Mouse (Mus musculus): ENCODE results near the gene Zfp362. TPM values are rescaled to one million over a fixed set of nuclear protein-coding genes. Genes with fewer than 3 reads are reported as not detected.

Gene Zfp362
- total and polyA plus RNA-seq, 3 experiments = 9.7 to 70.1 (median 16.1) TPM

- peaks cover 71 to 87% of the 10 kb centered on the region in 2 experiments for H3K36me3 ChIP-seq (replicated peaks in 1 of 2; ENCODE audit: control insufficient read depth in 1 of 2, insufficient read depth in 1 of 2, low read length in 1 of 2)
- dilution Hi-C loops (cut with MboI; ENCODE audit: extremely low pct_ligation_motif_present, extremely low pct_unique_long_range_greater_than_20kb, low sequenced_read_pairs) (no loop called here), in situ Hi-C loops (cut with MboI; ENCODE audit: low pct_ligation_motif_present, low pct_unique_long_range_greater_than_20kb, low sequenced_read_pairs) (no loop called here)
Measured at GRCm38 (mm10) chr4:128745160-128745559, 60.7 kb downstream of the Zfp362 start.

GRCm38 (mm10) chr4:128743031-128743626 is 62.7 kb downstream of the Zfp362 start:
- TF ChIP-seq ZNF384 (IDR thresholded peaks at IDR 0.05; ENCODE audit: low read depth, low read length) (no peak), CTCF (conservative IDR thresholded peaks at IDR 0.05 in 1 of 2, IDR thresholded peaks at IDR 0.05 in 1 of 2; ENCODE audit: low read depth in 2 of 2, low read length in 2 of 2) (no peak), JUND (conservative IDR thresholded peaks at IDR 0.05; ENCODE audit: low read depth, low read length) (no peak), MYC (IDR thresholded peaks at IDR 0.05; ENCODE audit: low read depth, low read length) (no peak), GABPA (IDR thresholded peaks at IDR 0.05; ENCODE audit: insufficient replicate concordance, low read depth, low read length) (no peak), MAX (IDR thresholded peaks at IDR 0.05; ENCODE audit: low read length) (no peak), KAT2A (IDR thresholded peaks at IDR 0.05; ENCODE audit: insufficient replicate concordance, low read length) (no peak), MXI1 (IDR thresholded peaks at IDR 0.05; ENCODE audit: low read depth, low read length) (no peak), BHLHE40 (IDR thresholded peaks at IDR 0.05; ENCODE audit: low read depth, low read length) (no peak), ZC3H11A (IDR thresholded peaks at IDR 0.05; ENCODE audit: low read depth, low read length) (no peak), NELFE (IDR thresholded peaks at IDR 0.05; ENCODE audit: low read depth, low read length) (no peak), PAX5 (IDR thresholded peaks at IDR 0.05; ENCODE audit: low read length) (no peak), USF2 (conservative IDR thresholded peaks at IDR 0.05; ENCODE audit: low read depth, low read length) (no peak), SIN3A (IDR thresholded peaks at IDR 0.05; ENCODE audit: low read length) (no peak), ELF1 (IDR thresholded peaks at IDR 0.05; ENCODE audit: low read depth, low read length) (no peak)
- in situ Hi-C loops (cut with MboI; ENCODE audit: low pct_ligation_motif_present, low pct_unique_long_range_greater_than_20kb, low sequenced_read_pairs) (no loop called here), dilution Hi-C loops (cut with MboI; ENCODE audit: extremely low pct_ligation_motif_present, extremely low pct_unique_long_range_greater_than_20kb, low sequenced_read_pairs) (no loop called here)
- Histone ChIP-seq H3K9ac (ENCODE audit: insufficient read depth, low read depth) (no peak overlapping the region), H3K4me3 (replicated peaks in 1 of 3; ENCODE audit: low read depth in 2 of 3, low read length in 2 of 3, poor library complexity in 1 of 3) (no peak overlapping the region), H3K36me3 (replicated peaks in 1 of 2; ENCODE audit: control insufficient read depth in 1 of 2, insufficient read depth in 1 of 2, low read length in 1 of 2) (peaks cover 53 to 69% of the 10 kb centered on the region in 2 experiments), H3K27ac (ENCODE audit: insufficient read depth, low read depth) (no peak overlapping the region), H3K27me3 (replicated peaks) (no peaks in the 10 kb centered on the region), H3K9me3 (replicated peaks; ENCODE audit: low read length) (no peaks in the 10 kb centered on the region), H3K4me2 (ENCODE audit: insufficient read depth, low read depth, poor library complexity, severe bottlenecking) (no peak overlapping the region), H3K79me2 (replicated peaks; ENCODE audit: control insufficient read depth, extremely low read depth, insufficient read depth, poor library complexity, severe bottlenecking) (peaks cover 9% of the 10 kb centered on the region; the same call in 1 of the 2 replicates), H3K4me1 (ENCODE audit: control insufficient read depth in 1 of 2, insufficient read depth in 2 of 2) (peaks cover 7 to 31% of the 10 kb centered on the region in 2 experiments; a peak in 2 of 4 replicates)
- no peak for DNase-seq (ENCODE audit: extremely low read depth)

More at GRCm38 (mm10) chr4:128745160-128745559, 60.7 kb downstream of the Zfp362 start:
- Histone ChIP-seq H3K27me3 (replicated peaks) (no peaks in the 10 kb centered on the region), H3K4me2 (ENCODE audit: insufficient read depth, low read depth, poor library complexity, severe bottlenecking) (no peak overlapping the region), H3K4me1 (ENCODE audit: control insufficient read depth in 1 of 2, insufficient read depth in 2 of 2) (peaks cover 4 to 37% of the 10 kb centered on the region in 2 experiments; a peak in 2 of 4 replicates), H3K79me2 (replicated peaks; ENCODE audit: control insufficient read depth, extremely low read depth, insufficient read depth, poor library complexity, severe bottlenecking) (peaks cover 3% of the 10 kb centered on the region; the same call in 1 of the 2 replicates), H3K27ac (ENCODE audit: insufficient read depth, low read depth) (no peak overlapping the region), H3K4me3 (replicated peaks in 1 of 3; ENCODE audit: low read depth in 2 of 3, low read length in 2 of 3, poor library complexity in 1 of 3) (no peak overlapping the region), H3K9ac (ENCODE audit: insufficient read depth, low read depth) (no peak overlapping the region), H3K9me3 (replicated peaks; ENCODE audit: low read length) (no peaks in the 10 kb centered on the region)
- TF ChIP-seq TBP (conservative IDR thresholded peaks at IDR 0.05; ENCODE audit: low read depth, low read length) = no peak
- no peak for TF ChIP-seq HCFC1 (IDR thresholded peaks at IDR 0.05; ENCODE audit: low read depth, low read length)
- no peak for TF ChIP-seq IRF4 (IDR thresholded peaks at IDR 0.05; ENCODE audit: low read depth, low read length)
- TF ChIP-seq CHD1 (IDR thresholded peaks at IDR 0.05; ENCODE audit: low read depth, low read length) = no peak
- TF ChIP-seq MAFK (IDR thresholded peaks at IDR 0.05; ENCODE audit: insufficient replicate concordance, low read length) = no peak
- TF ChIP-seq EP300 (IDR thresholded peaks at IDR 0.05; ENCODE audit: low read length) = no peak
- no peak for TF ChIP-seq ZKSCAN1 (IDR thresholded peaks at IDR 0.05; ENCODE audit: borderline replicate concordance, low read depth, low read length)
- no peak for TF ChIP-seq KAT2A (IDR thresholded peaks at IDR 0.05; ENCODE audit: insufficient replicate concordance, low read length)
- no peak for TF ChIP-seq USF2 (conservative IDR thresholded peaks at IDR 0.05; ENCODE audit: low read depth, low read length)
- no peak for TF ChIP-seq TCF12 (IDR thresholded peaks at IDR 0.05; ENCODE audit: low read depth, low read length)
- no peak for TF ChIP-seq ZC3H11A (IDR thresholded peaks at IDR 0.05; ENCODE audit: low read depth, low read length)
- TF ChIP-seq POLR2A (IDR thresholded peaks at IDR 0.05; ENCODE audit: low read depth, low read length) = no peak
- TF ChIP-seq MXI1 (IDR thresholded peaks at IDR 0.05; ENCODE audit: low read depth, low read length) = no peak
- TF ChIP-seq USF1 (IDR thresholded peaks at IDR 0.05; ENCODE audit: low read depth, low read length) = no peak
- no peak for TF ChIP-seq SMC3 (IDR thresholded peaks at IDR 0.05; ENCODE audit: low read depth, low read length)
- no peak for TF ChIP-seq GABPA (IDR thresholded peaks at IDR 0.05; ENCODE audit: insufficient replicate concordance, low read depth, low read length)
- TF ChIP-seq CTCF (conservative IDR thresholded peaks at IDR 0.05 in 1 of 2, IDR thresholded peaks at IDR 0.05 in 1 of 2; ENCODE audit: low read depth in 2 of 2, low read length in 2 of 2) = no peak
- no peak for TF ChIP-seq JUN (IDR thresholded peaks at IDR 0.05; ENCODE audit: insufficient read depth, low read depth, low read length)
- no peak for TF ChIP-seq BHLHE40 (IDR thresholded peaks at IDR 0.05; ENCODE audit: low read depth, low read length)
- no peak for DNase-seq (ENCODE audit: extremely low read depth)
